8 mouse cellular contexts compared by ENCODE assay signal in the genomic region with DNA sequence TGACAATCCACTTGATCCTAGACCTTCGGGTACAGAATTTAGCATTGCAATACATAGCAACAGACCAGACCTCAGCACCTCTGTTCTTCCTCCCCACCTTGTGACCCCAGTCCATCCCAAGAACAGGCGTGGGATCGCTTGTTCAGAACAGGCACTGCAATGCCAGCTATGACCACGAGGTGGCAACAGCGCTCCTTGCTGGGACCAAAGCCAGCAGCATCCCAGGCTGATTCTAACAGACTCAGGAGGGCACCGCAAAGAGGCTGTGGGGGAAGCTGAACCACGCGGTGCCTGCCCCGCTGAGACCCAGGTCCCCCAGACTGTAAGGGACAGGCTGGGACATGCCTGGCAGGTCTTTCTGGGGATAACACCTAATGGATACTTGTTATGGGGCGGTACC. TPM values are rescaled to one million over a fixed set of nuclear protein-coding genes. Genes with fewer than 3 reads are reported as not detected.
DNase-seq lines count a peak whose midpoint lies in the region; ATAC-seq lines count a peak whose summit lies in the region.

No protein-coding gene starts in this region.

- no peak overlapping the region for H3K4me3 ChIP-seq in hindbrain, embryonic 14.5 days (replicated peaks; ENCODE audit: low read length)

- H3K4me1 ChIP-seq in hindbrain, embryonic 14.5 days (replicated peaks; ENCODE audit: control insufficient read depth, insufficient read depth, low read length), result peaks cover 2% of the 10 kb centered on the region; the same call in 1 of the 2 replicates

- DNase-seq in Muller cell, postnatal 12 days (ENCODE audit: inconsistent ontology term), result peak; percentile 74
- DNase-seq in cerebellum, adult 9-10 months, result peak; percentile 92
- DNase-seq in hindbrain, embryonic 14.5 days (ENCODE audit: low spot score), result peak; percentile 96
- DNase-seq in layer of hippocampus, postnatal 25 days (ENCODE audit: extremely low spot score in 1 of 2, low spot score in 1 of 2), result peak; percentile 94 to 98
- peak; percentile 91 for DNase-seq in lung, postnatal 36 days
- DNase-seq in retina, postnatal 1 day, result peak; percentile 91
- DNase-seq in urinary bladder, adult 18-20 months (ENCODE audit: low spot score in 2 of 2), result peak; percentile 75 to 92

- peak; percentile 59; the same call in 1 of the 2 replicates for ATAC-seq in frontal cortex, adult (ENCODE audit: low TSS enrichment)
- peak; percentile 70; the same call in 1 of the 2 replicates for ATAC-seq in hindbrain, embryonic 14.5 days (ENCODE audit: low FRiP score)

- H3K27ac ChIP-seq in hindbrain, embryonic 14.5 days, result no peak overlapping the region

- H3K36me3 ChIP-seq in hindbrain, embryonic 14.5 days (replicated peaks; ENCODE audit: control insufficient read depth, insufficient read depth), result no peaks in the 10 kb centered on the region

- WGBS in hindbrain, embryonic 14.5 days, result 6% methylated on average over 10 of the region's 10 CpGs

- H3K27me3 ChIP-seq in hindbrain, embryonic 14.5 days (ENCODE audit: control insufficient read depth, insufficient read depth, low read length), result no peaks in the 10 kb centered on the region

- H3K9me3 ChIP-seq in hindbrain, embryonic 14.5 days (ENCODE audit: control insufficient read depth, low read length), result no peaks in the 10 kb centered on the region

- no peak overlapping the region for H3K9ac ChIP-seq in hindbrain, embryonic 14.5 days

- H3K4me2 ChIP-seq in hindbrain, embryonic 14.5 days (replicated peaks), result peak overlapping the region; percentile 28; the same call in 1 of the 2 replicates

RNA-seq across cellular contexts. Expression of a gene that starts 13.5 kb away (rescaled TPM):
- 9.0 and 10.1 TPM in 2 replicates for polyA plus RNA-seq in hindbrain, embryonic 14.5 days (2014; fragmentation: Nextera tagmentation; extraction: Ambion mirVana)
- 10 to 100 TPM; 10.3 to 12.2 TPM for total RNA-seq in layer of hippocampus, postnatal 25 days (2021)

RNA-seq across cellular contexts. Expression of a gene that starts 21.6 kb away (rescaled TPM):
- 136 and 148 TPM in 2 replicates for polyA plus RNA-seq in hindbrain, embryonic 14.5 days (2014; fragmentation: Nextera tagmentation; extraction: Ambion mirVana)
- total RNA-seq in layer of hippocampus, postnatal 25 days (2021), result 10 to 100 TPM; 33.6 to 35.7 TPM

RNA-seq across cellular contexts. Expression of a gene that starts 30.8 kb away (rescaled TPM):
- 68.0 and 76.5 TPM in 2 replicates for polyA plus RNA-seq in hindbrain, embryonic 14.5 days (2014; fragmentation: Nextera tagmentation; extraction: Ambion mirVana)
- 10 to 100 TPM; 65.6 to 69.5 TPM for total RNA-seq in layer of hippocampus, postnatal 25 days (2021)
